Mouse (Mus musculus): ENCODE measurements around the gene Gata1.
"Not testable (repeated sequence)": the region's sequence is repeated elsewhere in the genome, so short reads cannot be mapped to it uniquely, and the experiment has no call there.

Gata1 gene

GRCm38 (mm10) chrX:7963829-7964626, 13.8 kb downstream of the Gata1 start:
- no peak for DNase-seq

GRCm38 (mm10) chrX:7958868-7959267, 19.0 kb downstream of the Gata1 start:
- no peak for DNase-seq

- no peak for DNase-seq
These were observed 27.8 kb downstream of the Gata1 start for GRCm38 (mm10) chrX:7950091-7950490.

- DNase-seq: peak; percentile 95
These were observed 29.9 kb downstream of the Gata1 start for GRCm38 (mm10) chrX:7947900-7948492.

GRCm38 (mm10) chrX:7947108-7947899, 30.6 kb downstream of the Gata1 start, which contains the start of gene Hdac6:
TSS of gene Hdac6 (minus strand) at chrX:7947889.
- DNase-seq: peak; percentile 45

GRCm38 (mm10) chrX:7945618-7946017, 32.3 kb downstream of the Gata1 start:
- no peak for DNase-seq

GRCm38 (mm10) chrX:7937667-7938066, 40.2 kb downstream of the Gata1 start:
- DNase-seq: no peak

GRCm38 (mm10) chrX:7936874-7937273, 41.0 kb downstream of the Gata1 start:
- no peak for DNase-seq

GRCm38 (mm10) chrX:7928270-7928790, 49.5 kb downstream of the Gata1 start, which contains the start of gene Eras:
TSS of gene Eras (minus strand) at chrX:7928607.
- DNase-seq: no peak

- DNase-seq: no peak
These were observed 50.8 kb downstream of the Gata1 start for GRCm38 (mm10) chrX:7927116-7927515.

- no peak for DNase-seq
These were observed 51.6 kb downstream of the Gata1 start for GRCm38 (mm10) chrX:7926266-7926665.

GRCm38 (mm10) chrX:7922032-7922431, 55.8 kb downstream of the Gata1 start:
- no peak for DNase-seq

- peak; percentile 69 for DNase-seq
These were observed 58.1 kb downstream of the Gata1 start, which contains the start of gene Pcsk1n for GRCm38 (mm10) chrX:7919601-7920383. TSS of gene Pcsk1n (plus strand) at chrX:7919822.

- not testable (repeated sequence) for DNase-seq
These were observed 59.9 kb downstream of the Gata1 start for GRCm38 (mm10) chrX:7917960-7918359.

- DNase-seq: peak; percentile 58
These were observed 62.2 kb downstream of the Gata1 start for GRCm38 (mm10) chrX:7915669-7916068.

GRCm38 (mm10) chrX:7910473-7910872, 67.4 kb downstream of the Gata1 start:
- no peak for DNase-seq
